Mouse (Mus musculus): ENCODE results near the gene Fhl3.
"Not testable (repeated sequence)": the region's sequence is repeated elsewhere in the genome, so short reads cannot be mapped to it uniquely, and the experiment has no call there.

- not testable (repeated sequence) for TF ChIP-seq CTCF (IDR thresholded peaks at IDR 0.05; ENCODE audit: control insufficient read depth, insufficient read depth, insufficient read length); FOSL1 (IDR thresholded peaks at IDR 0.05; ENCODE audit: insufficient read depth, low read length, poor library complexity, severe bottlenecking); CEBPB (IDR thresholded peaks at IDR 0.05; ENCODE audit: low read depth); MAX (IDR thresholded peaks at IDR 0.05); MYOG (IDR thresholded peaks at IDR 0.05; ENCODE audit: control insufficient read depth, extremely low read depth, insufficient read length); USF1 (IDR thresholded peaks at IDR 0.05; ENCODE audit: low read depth)
Measured at GRCm38 (mm10) chr4:124713850-124714249, 13.3 kb downstream of the Fhl3 start.

Measured in C2C12 (cell line).